Mouse (Mus musculus) megakaryocyte, embryonic 14.5 days (primary cell): Measurements from ENCODE around the gene Platr17. TPM values are rescaled to one million over a fixed set of nuclear protein-coding genes. Genes with fewer than 3 reads are reported as not detected.
"Not testable (repeated sequence)": the region's sequence is repeated elsewhere in the genome, so short reads cannot be mapped to it uniquely, and the experiment has no call there.

Experiments used
- H3K27me3 ChIP-seq: replicated peaks from 2 replicates; pipeline ENCODE3; 2012; ENCODE audit warnings: inconsistent platforms
- H3K36me3 ChIP-seq: replicated peaks from 2 replicates; pipeline ENCODE3; 2012; ENCODE audit warnings: low read length, inconsistent platforms, mixed read lengths
- H3K4me1 ChIP-seq: 2 replicates; pipeline ENCODE4 v1.6.1; 2012; ENCODE audit warnings: inconsistent platforms
- H3K4me3 ChIP-seq: replicated peaks from 2 replicates; pipeline ENCODE3; 2012; ENCODE audit warnings: moderate library complexity, mild to moderate bottlenecking, inconsistent platforms
- H3K9me3 ChIP-seq: 2 replicates; pipeline ENCODE4 v1.6.1; 2012; ENCODE audit warnings: inconsistent platforms
- FLI1 ChIP-seq: IDR thresholded peaks from 2 replicates; pipeline ENCODE4 v1.6.1; 2012; ENCODE audit warnings: low read length, inconsistent platforms, mixed read lengths
- GATA1 ChIP-seq: IDR thresholded peaks from 3 replicates; pipeline ENCODE4 v1.6.1; 2012; ENCODE audit warnings: mixed read lengths, low read length, inconsistent platforms, borderline replicate concordance
- polyA plus RNA-seq: library from polyadenylated mRNA; stranded (reverse); fragments of >175 nt; gene quantifications from 2 replicates; pipeline ENCODE4 v1.2.3, GENCODE M21; 2012; ENCODE audit warnings: low replicate concordance; ENCODE audit not compliant: insufficient read depth

Gene Platr17
- polyA plus RNA-seq, 1 experiment, result not detected

DNA sequence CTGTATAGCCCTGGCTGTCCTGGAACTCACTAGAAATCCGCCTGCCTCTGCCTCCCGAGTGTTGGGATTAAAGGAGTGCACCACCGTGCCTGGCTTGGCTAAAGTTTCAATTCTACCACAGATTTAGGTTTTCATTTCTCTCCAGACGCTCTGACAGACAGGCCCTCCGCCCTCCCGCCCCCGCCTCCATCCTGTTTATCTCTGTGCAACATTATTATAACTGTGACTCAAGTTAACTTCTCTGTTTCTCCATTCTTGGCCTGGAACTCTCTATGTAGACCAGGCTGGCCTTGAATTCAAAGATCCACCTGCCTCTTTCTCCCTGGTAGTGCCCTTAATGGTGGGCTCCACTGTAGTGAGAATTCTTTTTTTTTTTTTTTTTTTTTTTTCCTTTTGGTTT is 2.4 kb upstream of the Platr17 start:
- TF ChIP-seq FLI1, result no peak
- TF ChIP-seq GATA1, result no peak
- peaks cover 37% of the 10 kb centered on the region for H3K4me1 ChIP-seq
- no peaks in the 10 kb centered on the region for H3K9me3 ChIP-seq
- no peaks in the 10 kb centered on the region for H3K27me3 ChIP-seq
- no peak overlapping the region for H3K4me3 ChIP-seq
- H3K36me3 ChIP-seq, result no peaks in the 10 kb centered on the region

DNA sequence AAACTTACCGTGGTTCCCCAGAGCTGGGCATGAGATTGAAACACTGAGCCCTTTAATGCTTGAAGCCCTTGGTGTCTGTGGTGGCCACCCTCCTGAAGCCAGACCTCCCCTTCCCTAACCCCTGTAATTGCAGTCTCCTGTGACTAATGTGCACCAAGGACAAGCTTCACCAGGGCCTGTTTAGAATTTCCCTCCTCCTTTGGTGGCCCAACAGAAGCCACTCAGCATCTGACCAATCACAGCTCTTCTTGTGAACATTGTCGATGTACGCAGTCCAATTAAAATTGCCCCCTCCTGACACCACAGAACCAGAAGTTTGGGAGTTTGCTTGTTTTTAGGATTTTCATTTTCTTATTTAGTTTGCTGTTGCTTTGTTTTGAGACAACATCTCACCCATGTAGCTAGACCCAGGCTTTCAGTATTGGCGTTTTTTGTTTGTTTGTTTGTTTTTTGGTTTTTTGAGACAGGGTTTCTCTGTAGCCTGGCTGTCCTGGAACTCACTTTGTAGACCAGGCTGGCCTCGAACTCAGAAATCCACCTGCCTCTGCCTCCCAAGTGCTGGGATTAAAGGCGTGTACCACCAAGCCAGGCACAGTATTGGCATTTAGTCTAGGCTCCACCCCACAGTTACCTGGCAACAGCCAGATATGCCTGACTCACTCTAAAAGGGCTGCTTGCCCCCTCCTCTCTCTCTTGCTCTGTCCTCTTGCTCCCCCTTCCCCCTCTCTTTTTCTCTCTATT is 854 bp upstream of the Platr17 start:
- not testable (repeated sequence) for H3K4me3 ChIP-seq

DNA sequence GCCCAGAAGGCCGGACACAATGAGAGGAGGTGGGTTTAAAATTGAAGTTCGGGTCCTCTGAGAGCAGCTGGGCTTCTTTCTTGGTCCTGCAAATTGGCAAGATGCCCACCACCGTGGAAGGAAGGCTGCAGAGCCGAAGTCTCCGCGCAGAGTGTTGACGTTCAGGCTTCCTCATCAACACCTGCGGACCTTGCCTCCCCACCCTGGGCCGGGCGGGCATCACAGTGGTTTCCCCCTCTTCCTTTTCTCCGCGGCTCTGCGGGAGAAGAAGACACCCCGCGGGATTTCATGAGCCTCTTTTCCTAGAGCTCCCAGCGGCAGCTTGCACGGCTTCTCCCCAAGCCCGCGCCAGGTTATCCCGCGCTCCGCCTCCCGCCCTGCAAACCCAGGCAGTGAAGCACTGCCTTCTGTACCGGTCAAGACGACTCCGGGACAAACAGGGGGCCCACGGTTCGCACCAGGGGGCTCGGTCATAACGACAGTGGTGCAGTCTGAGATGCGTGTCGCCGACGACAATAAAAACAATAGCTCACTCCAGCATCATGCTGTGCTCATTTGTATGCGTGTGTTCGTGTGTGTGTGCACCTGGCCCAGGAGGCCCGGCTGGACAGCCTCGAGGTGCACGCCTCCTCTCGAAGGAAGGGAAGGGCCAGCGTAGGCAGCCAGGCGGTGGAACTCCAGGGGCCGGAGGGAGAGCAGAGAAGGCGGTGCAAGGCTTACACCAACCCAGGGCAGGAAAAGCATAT is 3.6 kb downstream of the Platr17 start:
- no peaks in the 10 kb centered on the region for H3K27me3 ChIP-seq
- no peak for TF ChIP-seq GATA1
- no peak for TF ChIP-seq FLI1
- peak overlapping the region; percentile 92 for H3K4me3 ChIP-seq
- H3K36me3 ChIP-seq, result peaks cover 30% of the 10 kb centered on the region
- H3K4me1 ChIP-seq, result peaks cover 60% of the 10 kb centered on the region
- H3K9me3 ChIP-seq, result no peaks in the 10 kb centered on the region

More for the DNA sequence above, 854 bp upstream of the Platr17 start:
- not testable (repeated sequence) for H3K27me3 ChIP-seq, H3K9me3 ChIP-seq, H3K36me3 ChIP-seq
- H3K4me1 ChIP-seq, result peaks cover 45% of the 10 kb centered on the region

DNA sequence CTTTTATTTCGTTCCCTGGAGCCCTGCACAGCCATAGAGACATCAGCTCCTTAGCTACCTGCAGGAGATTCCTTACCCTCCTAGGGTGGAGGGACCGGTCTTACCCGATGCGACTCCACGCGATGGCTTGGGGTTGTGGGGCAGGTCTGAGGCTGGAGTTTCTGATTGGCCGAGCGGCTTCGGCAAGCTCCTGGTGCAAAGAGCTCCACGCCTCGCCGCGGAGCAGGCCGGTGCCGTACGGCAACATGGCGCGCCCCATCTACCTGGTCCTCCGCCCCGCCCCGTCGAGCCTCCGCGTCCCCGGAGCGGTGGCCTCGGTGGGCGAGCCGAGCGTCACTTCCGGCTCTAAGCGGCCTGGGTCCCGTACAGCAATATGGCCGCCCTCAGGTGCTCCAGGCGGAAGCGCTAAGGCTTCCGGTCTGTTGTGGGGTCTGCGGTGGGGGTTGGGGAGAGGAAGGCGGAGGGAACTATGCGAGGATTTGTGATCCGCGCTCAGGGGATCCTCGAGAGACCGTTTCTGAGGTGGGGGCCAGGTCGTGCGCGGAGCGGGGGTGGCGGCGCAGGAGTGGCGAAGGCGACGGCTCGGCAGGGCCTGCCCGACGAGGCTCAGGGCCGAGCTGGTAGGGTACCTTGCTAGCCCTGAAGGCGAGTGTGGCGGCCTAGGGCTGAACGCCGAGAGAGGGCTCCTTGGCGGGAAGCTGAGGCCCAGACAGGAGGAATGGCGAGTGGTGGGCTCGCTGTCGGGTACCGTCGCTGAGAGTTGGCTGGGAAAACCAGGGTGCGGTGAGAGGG is 4.3 kb downstream of the Platr17 start, which contains the start of gene Daxx:
Gene Daxx (plus strand): TSS at position 338 of the 792 bp plus-strand sequence.
- Histone ChIP-seq H3K4me1 (peaks cover 63% of the 10 kb centered on the region), H3K9me3 (no peaks in the 10 kb centered on the region)
- TF ChIP-seq GATA1 (no peak), FLI1 (peak; percentile 93; the same call in 1 of the 2 replicates)

DNA sequence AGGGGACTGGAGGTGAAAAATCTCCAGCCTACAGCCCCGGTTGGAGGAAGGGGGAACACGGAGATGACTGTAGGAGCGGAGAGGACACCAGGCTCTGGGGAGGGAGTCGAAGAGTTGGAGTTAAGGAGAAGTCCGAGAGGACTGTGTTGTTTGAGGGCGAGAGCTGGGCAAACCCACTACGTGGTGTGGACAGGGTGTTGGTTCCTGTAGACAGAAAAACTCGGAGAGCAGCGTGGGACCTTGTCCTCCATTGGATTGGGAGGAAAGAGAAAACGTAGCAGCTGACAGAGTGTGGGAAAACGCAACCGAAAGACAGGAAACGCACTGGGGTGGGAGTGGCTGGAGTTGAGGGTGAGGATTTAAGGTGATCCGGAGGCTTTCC is 4.9 kb downstream of the Platr17 start:
- peaks cover 68% of the 10 kb centered on the region for H3K4me1 ChIP-seq
- TF ChIP-seq FLI1, result no peak
- no peak for TF ChIP-seq GATA1

More for the DNA sequence above, 4.3 kb downstream of the Platr17 start, which contains the start of gene Daxx:
- H3K27me3 ChIP-seq, result no peaks in the 10 kb centered on the region
- H3K36me3 ChIP-seq, result peaks cover 37% of the 10 kb centered on the region
- H3K4me3 ChIP-seq, result peak within 1 kb of the TSS; percentile 92

DNA sequence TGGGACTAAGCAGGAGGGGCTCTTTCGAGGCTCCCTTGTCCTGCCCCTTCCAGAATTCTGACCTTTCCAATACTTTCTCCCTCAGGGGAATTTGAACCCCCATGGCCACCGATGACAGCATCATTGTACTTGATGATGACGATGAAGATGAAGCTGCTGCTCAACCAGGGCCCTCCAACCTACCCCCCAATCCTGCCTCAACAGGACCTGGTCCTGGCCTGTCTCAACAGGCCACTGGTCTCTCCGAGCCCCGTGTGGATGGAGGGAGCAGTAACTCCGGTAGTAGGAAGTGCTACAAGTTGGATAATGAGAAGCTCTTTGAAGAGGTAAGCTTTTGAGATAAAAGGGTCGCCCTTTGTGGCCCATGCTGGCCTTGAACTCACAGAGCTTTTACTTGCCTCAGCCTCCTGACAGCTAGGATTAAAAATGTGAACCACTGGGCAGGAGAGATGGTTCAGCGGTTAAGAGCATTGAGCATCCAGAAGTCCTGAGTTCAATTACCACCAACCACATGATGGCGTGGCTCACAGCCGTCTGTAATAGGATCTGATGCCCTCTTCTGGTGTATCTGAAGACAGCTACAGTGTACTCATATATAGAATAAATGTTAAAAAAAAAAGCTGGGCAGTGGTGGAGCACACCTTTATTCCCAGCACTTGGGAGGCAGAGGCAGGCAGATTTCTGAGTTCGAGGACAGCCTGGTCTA is 5.6 kb downstream of the Platr17 start:
- Histone ChIP-seq H3K36me3 (peaks cover 47% of the 10 kb centered on the region), H3K4me1 (peaks cover 75% of the 10 kb centered on the region), H3K4me3 (peak overlapping the region; percentile 92), H3K9me3 (no peaks in the 10 kb centered on the region), H3K27me3 (no peaks in the 10 kb centered on the region)
- TF ChIP-seq GATA1 (no peak), FLI1 (no peak)

More for the DNA sequence above, 4.9 kb downstream of the Platr17 start:
- H3K9me3 ChIP-seq, result no peaks in the 10 kb centered on the region
- peak overlapping the region; percentile 92 for H3K4me3 ChIP-seq
- peaks cover 43% of the 10 kb centered on the region for H3K36me3 ChIP-seq
- H3K27me3 ChIP-seq, result no peaks in the 10 kb centered on the region

DNA sequence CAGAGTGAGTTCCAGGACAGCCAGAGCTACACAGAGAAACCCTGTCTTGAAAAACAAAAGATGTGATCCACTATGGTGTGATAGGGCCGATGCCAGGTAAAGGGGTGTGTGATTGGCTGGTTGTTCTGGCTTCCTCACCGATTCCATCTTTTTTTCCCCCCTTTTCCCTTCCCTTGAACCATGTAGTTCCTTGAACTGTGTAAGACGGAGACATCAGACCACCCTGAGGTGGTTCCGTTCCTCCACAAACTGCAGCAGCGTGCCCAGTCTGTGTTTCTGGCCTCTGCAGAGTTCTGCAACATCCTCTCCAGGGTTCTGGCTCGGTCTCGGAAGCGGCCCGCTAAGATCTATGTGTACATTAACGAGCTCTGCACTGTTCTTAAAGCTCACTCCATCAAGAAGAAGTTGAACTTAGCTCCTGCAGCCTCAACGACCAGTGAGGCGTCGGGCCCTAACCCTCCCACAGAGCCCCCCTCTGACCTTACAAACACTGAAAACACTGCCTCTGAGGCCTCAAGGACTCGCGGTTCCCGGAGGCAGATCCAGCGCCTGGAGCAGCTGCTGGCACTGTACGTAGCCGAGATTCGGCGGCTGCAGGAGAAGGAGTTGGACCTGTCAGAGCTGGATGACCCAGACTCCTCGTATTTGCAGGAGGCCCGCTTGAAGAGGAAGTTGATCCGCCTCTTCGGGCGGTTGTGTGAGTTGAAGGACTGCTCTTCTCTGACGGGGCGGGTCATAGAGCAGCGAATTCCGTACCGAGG is 6.3 kb downstream of the Platr17 start:
- Histone ChIP-seq H3K4me3 (peak overlapping the region; percentile 10), H3K27me3 (no peaks in the 10 kb centered on the region), H3K9me3 (no peaks in the 10 kb centered on the region), H3K4me1 (peaks cover 76% of the 10 kb centered on the region), H3K36me3 (peaks cover 47% of the 10 kb centered on the region)
- TF ChIP-seq GATA1 (no peak), FLI1 (no peak)

DNA sequence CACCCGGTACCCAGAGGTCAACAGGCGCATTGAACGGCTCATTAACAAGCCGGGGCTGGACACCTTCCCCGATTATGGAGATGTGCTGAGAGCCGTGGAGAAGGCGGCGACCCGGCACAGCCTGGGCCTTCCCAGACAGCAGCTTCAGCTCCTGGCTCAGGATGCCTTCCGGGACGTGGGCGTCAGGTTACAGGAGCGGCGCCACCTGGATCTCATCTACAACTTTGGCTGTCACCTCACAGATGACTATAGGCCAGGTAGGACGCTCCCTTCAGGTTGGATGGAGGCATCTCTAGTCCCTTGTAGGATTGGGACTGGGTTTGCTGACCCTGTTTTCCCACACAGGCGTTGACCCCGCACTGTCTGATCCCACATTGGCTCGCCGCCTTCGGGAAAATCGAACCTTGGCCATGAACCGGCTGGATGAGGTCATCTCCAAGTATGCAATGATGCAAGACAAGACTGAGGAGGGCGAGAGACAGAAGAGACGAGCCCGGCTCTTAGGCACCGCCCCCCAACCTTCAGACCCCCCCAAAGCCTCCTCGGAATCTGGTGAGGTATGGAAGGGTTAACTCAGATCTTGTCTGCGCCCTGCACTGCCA is 7.0 kb downstream of the Platr17 start:
- H3K9me3 ChIP-seq, result no peaks in the 10 kb centered on the region
- no peaks in the 10 kb centered on the region for H3K27me3 ChIP-seq
- peak overlapping the region; percentile 10 for H3K4me3 ChIP-seq
- H3K4me1 ChIP-seq, result peaks cover 78% of the 10 kb centered on the region
- TF ChIP-seq GATA1 (no peak), FLI1 (no peak)
- H3K36me3 ChIP-seq, result peaks cover 50% of the 10 kb centered on the region
